Mouse (Mus musculus): ENCODE data around the gene Supt20.

DNA sequence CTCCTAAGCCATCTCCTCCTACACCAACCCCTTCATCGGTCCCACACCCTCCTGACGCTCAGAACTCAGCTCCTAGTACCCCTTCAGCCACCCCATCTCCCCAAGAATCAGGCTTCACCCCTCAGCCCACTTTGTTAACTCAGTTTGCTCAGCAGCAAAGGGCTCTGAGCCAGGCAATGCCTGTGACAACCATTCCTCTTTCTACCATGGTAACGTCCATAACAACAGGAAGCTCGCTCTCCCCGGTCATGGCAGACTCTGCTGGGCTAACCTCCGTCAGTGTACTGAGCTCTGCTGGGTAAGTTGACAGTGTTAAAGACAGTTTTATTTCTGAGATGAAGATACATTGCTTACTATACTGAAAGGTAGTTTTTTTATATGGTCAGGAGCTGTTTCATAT, 24.7 kb downstream of the Supt20 start:
- TF ChIP-seq EP300 (IDR thresholded peaks at IDR 0.05; ENCODE audit: low read length) (no peak), TBP (conservative IDR thresholded peaks at IDR 0.05; ENCODE audit: low read depth, low read length) (no peak), POLR2A (IDR thresholded peaks at IDR 0.05; ENCODE audit: low read depth, low read length) (no peak), MAX (IDR thresholded peaks at IDR 0.05; ENCODE audit: low read length) (no peak), JUND (conservative IDR thresholded peaks at IDR 0.05; ENCODE audit: low read depth, low read length) (no peak), NRF1 (IDR thresholded peaks at IDR 0.05; ENCODE audit: low read depth, low read length) (no peak), USF1 (IDR thresholded peaks at IDR 0.05; ENCODE audit: low read depth, low read length) (no peak), SMC3 (IDR thresholded peaks at IDR 0.05; ENCODE audit: low read depth, low read length) (no peak), ZNF384 (IDR thresholded peaks at IDR 0.05; ENCODE audit: low read depth, low read length) (no peak)
